Mouse (Mus musculus): Measurements from ENCODE around the gene Klf4.

The Klf4 gene

GRCm38 (mm10) chr4:55526247-55527115 lies 5.8 kb downstream of the Klf4 start:
- in situ Hi-C loops (cut with MboI, MseI), result loop anchor here in 1 of 2 experiments (5.0 kb wide), 1 partner anchor 196 kb away; no protein-coding TSS in a partner anchor

- in situ Hi-C loops (cut with MboI, MseI), result no loop called here
Measured at GRCm38 (mm10) chr4:55523921-55524320, 8.3 kb downstream of the Klf4 start.

DNA sequence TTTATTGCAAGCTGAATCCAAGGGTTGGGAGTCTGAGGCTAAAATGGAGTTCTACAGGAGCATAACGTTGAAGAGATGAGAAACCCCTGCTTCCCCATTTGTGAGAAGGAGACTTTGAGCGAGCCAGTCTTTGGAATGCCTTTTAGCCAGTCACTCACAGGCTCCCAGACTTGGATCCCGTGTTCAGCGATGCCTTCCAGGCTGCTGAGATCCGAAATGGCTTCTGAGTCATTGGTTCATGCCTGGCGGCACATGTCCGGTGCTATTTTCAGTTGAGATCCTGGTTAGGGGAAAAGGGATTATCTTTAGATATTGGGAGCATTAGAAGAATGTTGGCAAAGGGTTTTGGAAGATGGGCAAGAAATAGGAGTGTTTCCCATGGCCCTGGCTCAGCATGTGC lies 14.8 kb downstream of the Klf4 start:
- in situ Hi-C loops (cut with MboI, MseI), result loop anchor here (5.0 to 10.0 kb wide), 4 partner anchors 705 to 1167 kb away; no protein-coding TSS in a partner anchor

DNA sequence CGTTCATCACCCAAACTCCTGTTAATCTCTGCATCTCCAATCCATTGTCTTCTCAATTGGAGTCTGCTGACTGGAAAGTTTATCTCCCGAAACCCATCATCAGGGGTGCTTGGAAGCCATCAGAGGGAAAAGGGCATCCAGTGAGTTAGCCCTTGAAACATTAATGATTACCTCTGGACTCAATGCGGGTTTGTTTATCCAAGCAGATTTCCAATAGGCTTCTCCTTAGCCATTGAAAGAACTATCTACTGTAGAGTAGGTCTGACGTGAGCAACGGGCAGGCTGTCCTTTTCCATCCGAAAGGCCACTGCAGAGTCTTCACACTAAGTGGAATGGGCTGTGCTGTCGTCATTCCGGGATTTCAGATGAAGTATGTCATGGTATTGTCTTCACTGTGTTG lies 16.2 kb downstream of the Klf4 start:
- in situ Hi-C loops (cut with MboI, MseI), result loop anchor here (5.0 to 10.0 kb wide), 4 partner anchors 706 to 1169 kb away; no protein-coding TSS in a partner anchor

DNA sequence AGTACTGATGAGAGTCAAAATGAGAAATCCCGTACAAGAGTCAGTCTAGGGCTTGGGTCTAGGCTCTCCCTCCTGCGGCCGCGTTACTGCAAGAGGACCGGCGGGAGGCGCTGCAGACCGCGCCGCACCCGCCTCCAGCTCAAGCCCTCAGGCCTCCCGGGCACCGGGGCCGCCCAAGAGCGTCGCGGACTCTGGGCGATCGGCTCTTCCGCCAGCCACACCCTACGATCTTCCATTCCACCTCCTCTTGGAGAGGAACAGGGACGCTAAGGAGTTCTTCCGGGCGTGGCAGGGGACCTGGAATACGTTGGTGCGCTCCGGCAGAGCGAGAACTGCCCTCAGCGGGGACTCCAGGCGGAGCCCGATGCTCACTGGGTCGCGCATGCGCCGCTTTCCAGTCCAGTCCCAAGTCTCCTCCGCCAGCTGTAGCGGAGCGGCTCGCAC lies 17.5 kb downstream of the Klf4 start:
- in situ Hi-C loops (cut with MboI, MseI), result loop anchor here (5.0 to 10.0 kb wide), 6 partner anchors 708 to 1173 kb away; no protein-coding TSS in a partner anchor

GRCm38 (mm10) chr4:55513615-55514279 lies 18.5 kb downstream of the Klf4 start:
- in situ Hi-C loops (cut with MboI, MseI), result loop anchor here (5.0 to 10.0 kb wide), 6 partner anchors 709 to 1174 kb away; no protein-coding TSS in a partner anchor

GRCm38 (mm10) chr4:55511389-55511788 lies 20.9 kb downstream of the Klf4 start:
- in situ Hi-C loops (cut with MboI, MseI), result loop anchor here (5.0 to 10.0 kb wide), 6 partner anchors 711 to 1176 kb away; no protein-coding TSS in a partner anchor

GRCm38 (mm10) chr4:55508712-55509111 lies 23.6 kb downstream of the Klf4 start:
- in situ Hi-C loops (cut with MboI, MseI), result no loop called here

- in situ Hi-C loops (cut with MboI, MseI), result no loop called here
Measured at GRCm38 (mm10) chr4:55498621-55499020, 33.6 kb downstream of the Klf4 start.

GRCm38 (mm10) chr4:55496416-55496815 lies 35.9 kb downstream of the Klf4 start:
- in situ Hi-C loops (cut with MboI, MseI), result no loop called here

DNA sequence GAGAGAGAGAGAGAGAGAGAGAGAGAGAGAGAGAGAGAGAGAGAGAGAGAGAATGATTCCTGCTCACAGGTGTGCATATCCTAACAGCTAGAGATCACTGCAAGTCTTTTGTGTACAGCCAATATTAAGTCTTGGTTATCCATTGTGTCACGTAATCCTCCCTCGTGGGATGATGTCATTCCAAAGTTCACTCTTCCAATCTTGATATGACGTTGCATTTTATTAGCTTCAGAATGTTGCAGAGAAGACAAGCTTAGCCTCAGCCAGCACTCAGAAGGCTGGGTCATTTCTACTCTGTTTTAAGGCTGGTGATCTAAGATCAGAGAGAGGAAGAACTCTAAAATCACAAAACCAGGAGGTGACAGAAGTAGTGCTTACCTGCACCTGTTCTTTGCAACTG lies 39.0 kb downstream of the Klf4 start:
- in situ Hi-C loops (cut with MboI, MseI), result no loop called here

DNA sequence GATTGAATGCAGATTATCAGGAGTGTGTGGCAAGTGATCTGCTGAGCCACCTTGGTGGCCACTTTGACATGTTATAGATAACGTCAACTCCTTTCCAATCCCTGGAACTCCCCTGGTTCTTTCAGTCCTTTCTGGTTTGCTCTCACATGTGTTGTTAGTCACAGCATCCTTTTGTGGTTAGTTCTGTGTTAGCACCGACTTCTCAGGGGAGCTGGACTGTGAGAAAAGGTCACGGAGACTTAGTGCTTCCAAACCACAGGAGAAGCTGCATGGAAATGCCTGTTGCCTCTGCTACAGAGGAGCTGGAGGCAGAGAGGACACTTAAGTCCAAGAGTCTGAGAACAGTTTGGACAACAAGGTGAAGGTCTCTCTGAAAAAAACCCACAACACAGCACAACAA lies 42.9 kb downstream of the Klf4 start:
- in situ Hi-C loops (cut with MboI, MseI), result no loop called here

GRCm38 (mm10) chr4:55488604-55489003 lies 43.7 kb downstream of the Klf4 start:
- in situ Hi-C loops (cut with MboI, MseI), result no loop called here

DNA sequence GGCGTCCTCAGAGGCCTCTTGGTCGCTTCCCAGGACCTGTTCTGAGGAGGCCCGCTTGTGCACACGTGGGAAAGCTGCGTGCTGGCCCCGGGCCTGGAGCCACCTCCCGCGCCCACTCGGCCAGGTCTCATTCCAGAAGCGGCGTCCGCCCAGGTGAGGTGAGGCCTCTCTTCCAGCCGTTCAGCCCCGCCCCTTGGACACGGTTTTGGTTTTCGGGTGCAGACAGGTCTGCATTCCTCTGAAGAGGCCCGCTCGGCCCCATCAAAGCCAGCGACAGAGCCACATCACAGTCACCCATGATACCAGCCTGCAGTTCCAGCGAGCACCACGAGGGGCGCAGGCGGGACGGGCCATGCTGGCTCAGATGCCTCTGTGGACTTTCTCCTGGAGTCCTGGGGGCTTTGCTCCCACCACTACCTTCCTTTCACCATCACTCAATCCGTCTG lies 51.9 kb downstream of the Klf4 start:
- in situ Hi-C loops (cut with MboI, MseI), result no loop called here

GRCm38 (mm10) chr4:55478333-55478732 lies 53.9 kb downstream of the Klf4 start:
- in situ Hi-C loops (cut with MboI, MseI), result no loop called here

DNA sequence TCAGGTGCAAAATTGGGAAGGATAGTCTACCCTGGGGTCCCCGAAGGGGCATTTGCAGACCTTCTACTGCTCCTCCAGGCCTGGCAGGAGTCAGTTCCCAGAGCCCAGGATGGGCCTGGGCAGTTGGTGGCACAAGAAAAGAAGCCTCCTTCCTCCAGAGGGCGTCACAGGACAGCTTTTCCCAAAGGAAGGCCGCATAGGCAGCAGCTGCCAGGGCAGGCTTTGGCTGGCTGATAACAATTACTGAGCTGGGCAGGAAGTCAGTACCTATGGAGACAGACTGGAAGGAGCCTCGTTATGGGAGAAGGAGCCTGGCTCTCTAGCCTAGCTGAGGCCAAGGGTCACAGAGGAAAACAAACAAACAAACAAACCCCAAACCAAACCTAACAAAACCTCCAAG lies 54.3 kb downstream of the Klf4 start:
- in situ Hi-C loops (cut with MboI, MseI), result no loop called here

GRCm38 (mm10) chr4:55477210-55477759 lies 55.0 kb downstream of the Klf4 start:
- in situ Hi-C loops (cut with MboI, MseI), result no loop called here

Measured in T-helper 17 cell (primary cell).